Comparison of ENCODE assay signal across 35 mouse cellular contexts in genomic region chr3:104579186-104579585, GRCm38 (mm10).
"Had no signal": no experiment of that assay in that cellular context is flagged by ENCODE, and none has a peak within 500 bp of the region (broad histone marks: within the 10 kb centered on the region; RNA-seq: fewer than 3 reads in every experiment).

No protein-coding gene starts in this region.

- H3K9ac ChIP-seq: heart, embryonic 12.5 days; heart, embryonic 13.5 days; heart, embryonic 15.5 days; hindbrain, embryonic 12.5 days; hindbrain, embryonic 13.5 days; hindbrain, embryonic 14.5 days; hindbrain, embryonic 15.5 days; intestine, embryonic 15.5 days; kidney, embryonic 15.5 days had no signal

- H3K27me3 ChIP-seq: heart, embryonic 12.5 days; heart, embryonic 13.5 days; heart, embryonic 15.5 days; hindbrain, embryonic 12.5 days; hindbrain, embryonic 13.5 days; hindbrain, embryonic 15.5 days; intestine, embryonic 15.5 days; kidney, embryonic 15.5 days had no signal

- H3K4me3 ChIP-seq: heart, adult 2 months; heart, embryonic 10.5 days; heart, embryonic 12.5 days; heart, embryonic 13.5 days; heart, embryonic 15.5 days; hindbrain, embryonic 10.5 days; hindbrain, embryonic 12.5 days; hindbrain, embryonic 13.5 days; hindbrain, embryonic 15.5 days; intestine, embryonic 15.5 days; kidney, embryonic 15.5 days; layer of hippocampus, adult 2 months had no signal

- ATAC-seq: hindbrain, embryonic 16.5 days; hindbrain, postnatal 0 days; inflammation-experienced regulatory T-cells, adult 6 months; intestine, embryonic 15.5 days; intestine, embryonic 16.5 days; intestine, postnatal 0 days had no signal

- H3K36me3 ChIP-seq: heart, embryonic 10.5 days; heart, embryonic 12.5 days; heart, embryonic 13.5 days; heart, embryonic 15.5 days; hindbrain, embryonic 10.5 days; hindbrain, embryonic 12.5 days; hindbrain, embryonic 13.5 days; hindbrain, embryonic 15.5 days; intestine, embryonic 15.5 days; kidney, embryonic 15.5 days had no signal

- H3K4me2 ChIP-seq: heart, embryonic 11.5 days; heart, embryonic 12.5 days; heart, embryonic 13.5 days; heart, embryonic 15.5 days; hindbrain, embryonic 12.5 days; hindbrain, embryonic 13.5 days; hindbrain, embryonic 14.5 days; hindbrain, embryonic 15.5 days; intestine, embryonic 15.5 days; kidney, embryonic 15.5 days had no signal

- DNase-seq: heart, adult 2 months; heart, postnatal 10 days; heart, postnatal 14 days; heart, postnatal 36 days; heart, postnatal 4 days; kidney, adult 11 months; kidney, adult 18-20 months; kidney, adult 2 months; kidney, adult 8-10 months; kidney, adult 9 months; kidney, postnatal 10 days; kidney, postnatal 14 days; kidney, postnatal 25 days; kidney, postnatal 36 days; kidney, postnatal 4 days; layer of hippocampus, adult 9-11 months had no signal

- H3K4me1 ChIP-seq: hindbrain, embryonic 10.5 days; hindbrain, embryonic 12.5 days; hindbrain, embryonic 13.5 days; hindbrain, embryonic 15.5 days; intestine, embryonic 15.5 days; kidney, embryonic 15.5 days had no signal

- H3K9me3 ChIP-seq: heart, embryonic 10.5 days; heart, embryonic 12.5 days; heart, embryonic 13.5 days; heart, embryonic 15.5 days; hindbrain, embryonic 10.5 days; hindbrain, embryonic 12.5 days; hindbrain, embryonic 13.5 days; hindbrain, embryonic 15.5 days; intestine, embryonic 15.5 days; kidney, embryonic 15.5 days had no signal

- H3K27ac ChIP-seq: heart, adult 2 months; heart, embryonic 10.5 days; heart, embryonic 13.5 days; heart, embryonic 15.5 days; hindbrain, embryonic 10.5 days; hindbrain, embryonic 12.5 days; hindbrain, embryonic 13.5 days; hindbrain, embryonic 14.5 days; hindbrain, embryonic 15.5 days; hindbrain, postnatal 0 days; intestine, embryonic 15.5 days; kidney, embryonic 15.5 days; kidney, postnatal 0 days; layer of hippocampus, adult 2 months had no signal
